Mouse (Mus musculus): ENCODE results near the gene Gm20388. TPM values are rescaled to one million over a fixed set of nuclear protein-coding genes. Genes with fewer than 3 reads are reported as not detected.
"Not testable (repeated sequence)": the region's sequence is repeated elsewhere in the genome, so short reads cannot be mapped to it uniquely, and the experiment has no call there.

The Gm20388 gene
- polyA plus RNA-seq, 1 experiment from 2014 or later: 4.4 TPM

GRCm38 (mm10) chr8:121300501-121301411, 1390.1 kb downstream of the Gm20388 start:
- Histone ChIP-seq H3K27me3 (peaks cover 13% of the 10 kb centered on the region; the same call in 1 of the 2 replicates), H3K9me3 (no peaks in the 10 kb centered on the region), H3K4me2 (replicated peaks) (peak overlapping the region; percentile 44), H3K4me1 (replicated peaks) (peaks cover 38% of the 10 kb centered on the region), H3K27ac (0 out of 2 replicates have a peak overlapping the region, but pooled peaks have one; percentile 14), H3K36me3 (no peaks in the 10 kb centered on the region), H3K9ac (replicated peaks) (peak overlapping the region; percentile 40; the same call in 1 of the 2 replicates), H3K4me3 (replicated peaks) (peak overlapping the region; percentile 3; the same call in 1 of the 2 replicates)
- ATAC-seq: peak; percentile 65
- 26% methylated on average over 28 of the region's 28 CpGs for WGBS

GRCm38 (mm10) chr8:121301431-121301830, 1390.8 kb downstream of the Gm20388 start:
- H3K9me3 ChIP-seq: no peaks in the 10 kb centered on the region
- peak overlapping the region; percentile 44 for H3K4me2 ChIP-seq (replicated peaks)
- H3K36me3 ChIP-seq: no peaks in the 10 kb centered on the region
- 4% methylated on average over 15 of the region's 15 CpGs for WGBS
- peak overlapping the region; percentile 3; the same call in 1 of the 2 replicates for H3K4me3 ChIP-seq (replicated peaks)
- H3K27me3 ChIP-seq: peaks cover 13% of the 10 kb centered on the region; the same call in 1 of the 2 replicates
- ATAC-seq: 0 out of 2 replicates have a peak, but pooled peaks have one; percentile 19
- no peak overlapping the region for H3K27ac ChIP-seq
- H3K4me1 ChIP-seq (replicated peaks): peaks cover 32% of the 10 kb centered on the region
- peak overlapping the region; percentile 40; the same call in 1 of the 2 replicates for H3K9ac ChIP-seq (replicated peaks)

- Histone ChIP-seq H3K9ac (replicated peaks) (0 out of 2 replicates have a peak overlapping the region, but pooled peaks have one; percentile 40), H3K4me1 (replicated peaks) (peaks cover 25% of the 10 kb centered on the region), H3K9me3 (no peaks in the 10 kb centered on the region), H3K4me2 (replicated peaks) (peak overlapping the region; percentile 44), H3K36me3 (no peaks in the 10 kb centered on the region), H3K27ac (no peak overlapping the region), H3K4me3 (replicated peaks) (no peak overlapping the region), H3K27me3 (peaks cover 13% of the 10 kb centered on the region; the same call in 1 of the 2 replicates)
- ATAC-seq: no peak
- 85% methylated on average over 10 of the region's 10 CpGs for WGBS
Measured at GRCm38 (mm10) chr8:121301978-121302649, 1391.5 kb downstream of the Gm20388 start.

- H3K4me3 ChIP-seq (replicated peaks): no peak overlapping the region
- peaks cover 11% of the 10 kb centered on the region; the same call in 1 of the 2 replicates for H3K27me3 ChIP-seq
- ATAC-seq: no peak
- H3K4me2 ChIP-seq (replicated peaks): no peak overlapping the region
- peaks cover 10% of the 10 kb centered on the region; the same call in 1 of the 2 replicates for H3K4me1 ChIP-seq (replicated peaks)
- H3K36me3 ChIP-seq: no peaks in the 10 kb centered on the region
- H3K9me3 ChIP-seq: no peaks in the 10 kb centered on the region
- H3K27ac ChIP-seq: no peak overlapping the region
- WGBS: 88% methylated on average over 7 of the region's 7 CpGs
- H3K9ac ChIP-seq (replicated peaks): no peak overlapping the region
Measured at GRCm38 (mm10) chr8:121307723-121308122, 1397.1 kb downstream of the Gm20388 start.

- peak overlapping the region; percentile 29 for H3K4me2 ChIP-seq (replicated peaks)
- H3K4me3 ChIP-seq (replicated peaks): no peak overlapping the region
- H3K36me3 ChIP-seq: no peaks in the 10 kb centered on the region
- H3K9ac ChIP-seq (replicated peaks): peak overlapping the region; percentile 36; the same call in 1 of the 2 replicates
- peak; percentile 50; the same call in 1 of the 2 replicates for ATAC-seq
- 0 out of 2 replicates have a peak, but pooled peaks cover 2% of the 10 kb centered on the region for H3K27me3 ChIP-seq
- 38% methylated on average over 25 of the region's 25 CpGs for WGBS
- peaks cover 10% of the 10 kb centered on the region; the same call in 1 of the 2 replicates for H3K4me1 ChIP-seq (replicated peaks)
- no peaks in the 10 kb centered on the region for H3K9me3 ChIP-seq
- no peak overlapping the region for H3K27ac ChIP-seq
Measured at GRCm38 (mm10) chr8:121310976-121311819, 1400.6 kb downstream of the Gm20388 start.

- no peak for ATAC-seq
- Histone ChIP-seq H3K27me3 (0 out of 2 replicates have a peak, but pooled peaks cover 2% of the 10 kb centered on the region), H3K27ac (no peak overlapping the region), H3K4me2 (replicated peaks) (no peak overlapping the region), H3K4me3 (replicated peaks) (no peak overlapping the region), H3K9ac (replicated peaks) (no peak overlapping the region), H3K4me1 (replicated peaks) (peaks cover 10% of the 10 kb centered on the region; the same call in 1 of the 2 replicates), H3K36me3 (no peaks in the 10 kb centered on the region), H3K9me3 (no peaks in the 10 kb centered on the region)
- WGBS: 62% methylated on average over 6 of the region's 6 CpGs
Measured at GRCm38 (mm10) chr8:121313458-121313857, 1402.8 kb downstream of the Gm20388 start.

GRCm38 (mm10) chr8:121314036-121314435, 1403.4 kb downstream of the Gm20388 start:
- Histone ChIP-seq H3K27me3 (0 out of 2 replicates have a peak, but pooled peaks cover 2% of the 10 kb centered on the region), H3K4me1 (replicated peaks) (peaks cover 10% of the 10 kb centered on the region; the same call in 1 of the 2 replicates), H3K9me3 (no peaks in the 10 kb centered on the region), H3K27ac (no peak overlapping the region), H3K4me3 (replicated peaks) (no peak overlapping the region), H3K36me3 (no peaks in the 10 kb centered on the region), H3K4me2 (replicated peaks) (no peak overlapping the region), H3K9ac (replicated peaks) (no peak overlapping the region)
- 77% methylated on average over 5 of the region's 5 CpGs for WGBS
- ATAC-seq: no peak

- ATAC-seq: no peak
- H3K4me2 ChIP-seq (replicated peaks): no peak overlapping the region
- H3K36me3 ChIP-seq: no peaks in the 10 kb centered on the region
- no peak overlapping the region for H3K4me3 ChIP-seq (replicated peaks)
- WGBS: 70% methylated on average over 3 of the region's 3 CpGs
- no peaks in the 10 kb centered on the region for H3K27me3 ChIP-seq
- no peak overlapping the region for H3K9ac ChIP-seq (replicated peaks)
- peaks cover 9% of the 10 kb centered on the region; the same call in 1 of the 2 replicates for H3K4me1 ChIP-seq (replicated peaks)
- no peak overlapping the region for H3K27ac ChIP-seq
- H3K9me3 ChIP-seq: no peaks in the 10 kb centered on the region
Measured at GRCm38 (mm10) chr8:121315569-121315968, 1404.9 kb downstream of the Gm20388 start.

GRCm38 (mm10) chr8:121316009-121316408, 1405.4 kb downstream of the Gm20388 start:
- Histone ChIP-seq H3K9ac (replicated peaks) (no peak overlapping the region), H3K4me2 (replicated peaks) (no peak overlapping the region), H3K36me3 (no peaks in the 10 kb centered on the region), H3K27ac (no peak overlapping the region), H3K27me3 (no peaks in the 10 kb centered on the region), H3K4me1 (replicated peaks) (peaks cover 5% of the 10 kb centered on the region; the same call in 1 of the 2 replicates), H3K4me3 (replicated peaks) (no peak overlapping the region), H3K9me3 (no peaks in the 10 kb centered on the region)
- 89% methylated on average over 18 of the region's 18 CpGs for whole genome bisulfite sequencing
- no peak for ATAC-seq

- not testable (repeated sequence) for H3K4me3 ChIP-seq (replicated peaks); H3K9ac ChIP-seq (replicated peaks); H3K36me3 ChIP-seq; H3K27me3 ChIP-seq; ATAC-seq; H3K9me3 ChIP-seq; H3K4me2 ChIP-seq (replicated peaks); H3K4me1 ChIP-seq (replicated peaks); H3K27ac ChIP-seq
- 13% methylated on average over 3 of the region's 19 CpGs for WGBS
Measured at GRCm38 (mm10) chr8:121318756-121319155, 1408.1 kb downstream of the Gm20388 start.

GRCm38 (mm10) chr8:121319491-121319890, 1408.8 kb downstream of the Gm20388 start:
- H3K36me3 ChIP-seq: no peaks in the 10 kb centered on the region
- no peaks in the 10 kb centered on the region for H3K4me1 ChIP-seq (replicated peaks)
- H3K27me3 ChIP-seq: no peaks in the 10 kb centered on the region
- no peak overlapping the region for H3K4me2 ChIP-seq (replicated peaks)
- H3K9ac ChIP-seq (replicated peaks): no peak overlapping the region
- no peak overlapping the region for H3K27ac ChIP-seq
- 75% methylated on average over 5 of the region's 5 CpGs for WGBS
- no peaks in the 10 kb centered on the region for H3K9me3 ChIP-seq
- ATAC-seq: no peak
- H3K4me3 ChIP-seq (replicated peaks): no peak overlapping the region

Measured in midbrain, embryonic 13.5 days (tissue).